Mouse (Mus musculus) layer of hippocampus, postnatal 14 days (tissue): ENCODE results near the gene Cyp2w1. TPM values are rescaled to one million over a fixed set of nuclear protein-coding genes. Genes with fewer than 3 reads are reported as not detected.
"Not testable (repeated sequence)": the region's sequence is repeated elsewhere in the genome, so short reads cannot be mapped to it uniquely, and the experiment has no call there.

Experiments
- DNase-seq, 2 experiments: peaks; one replicate each; pipeline ENCODE4 v3.0.0; 2021 to 2022; ENCODE audit warnings: low spot score in 2 of 2, mixed read lengths in 1 of 2
- total RNA-seq, 2 experiments: library from RNA; stranded (reverse); gene quantifications; 2 replicates each; pipeline ENCODE4 v1.2.3; 2021

The Cyp2w1 gene
- total RNA-seq, 2 experiments from 2014 or later, result not detected

GRCm38 (mm10) chr5:139331742-139332141 is 20.7 kb upstream of the Cyp2w1 start:
- DNase-seq, result peak; percentile 75 to 82

- DNase-seq, result no peak
Measured at GRCm38 (mm10) chr5:139332590-139333272, 19.7 kb upstream of the Cyp2w1 start.

GRCm38 (mm10) chr5:139333301-139334013 is 19.0 kb upstream of the Cyp2w1 start:
- DNase-seq, result no peak

GRCm38 (mm10) chr5:139334394-139334793 is 18.0 kb upstream of the Cyp2w1 start:
- not testable (repeated sequence) for DNase-seq

GRCm38 (mm10) chr5:139335634-139336033 is 16.8 kb upstream of the Cyp2w1 start:
- DNase-seq, result no peak

- DNase-seq, result no peak
Measured at GRCm38 (mm10) chr5:139337826-139338370, 14.5 kb upstream of the Cyp2w1 start.

- no peak for DNase-seq
Measured at GRCm38 (mm10) chr5:139338403-139338802, 14.0 kb upstream of the Cyp2w1 start.

GRCm38 (mm10) chr5:139338891-139339290 is 13.5 kb upstream of the Cyp2w1 start:
- no peak for DNase-seq

- DNase-seq, result peak; percentile 72 to 74
Measured at GRCm38 (mm10) chr5:139344021-139344686, 8.3 kb upstream of the Cyp2w1 start.

- peak; percentile 87 to 94 for DNase-seq
Measured at GRCm38 (mm10) chr5:139344687-139345363, 7.6 kb upstream of the Cyp2w1 start.

- no peak for DNase-seq
Measured at GRCm38 (mm10) chr5:139345364-139345714, 7.1 kb upstream of the Cyp2w1 start.

- no peak for DNase-seq
Measured at GRCm38 (mm10) chr5:139347225-139347624, 5.2 kb upstream of the Cyp2w1 start.

GRCm38 (mm10) chr5:139349713-139350112 is 2.7 kb upstream of the Cyp2w1 start:
- DNase-seq, result no peak

- no peak for DNase-seq
Measured at GRCm38 (mm10) chr5:139351134-139351533, 1.3 kb upstream of the Cyp2w1 start, which contains the start of gene Cox19. Gene Cox19 (minus strand): TSS chr5:139351418.

- DNase-seq, result no peak
Measured at GRCm38 (mm10) chr5:139351628-139352027, 789 bp upstream of the Cyp2w1 start.

- no peak for DNase-seq
Measured at GRCm38 (mm10) chr5:139353496-139353895, 1.1 kb downstream of the Cyp2w1 start.

- no peak for DNase-seq
Measured at GRCm38 (mm10) chr5:139353946-139354345, 1.5 kb downstream of the Cyp2w1 start.

GRCm38 (mm10) chr5:139355235-139355772 is 2.9 kb downstream of the Cyp2w1 start:
- peak; percentile 68 to 75 for DNase-seq

GRCm38 (mm10) chr5:139358653-139359052 is 6.2 kb downstream of the Cyp2w1 start:
- no peak for DNase-seq

GRCm38 (mm10) chr5:139359244-139359643 is 6.8 kb downstream of the Cyp2w1 start:
- no peak for DNase-seq

- peak in 1 of 2 experiments; percentile 50 for DNase-seq
Measured at GRCm38 (mm10) chr5:139363858-139364257, 11.4 kb downstream of the Cyp2w1 start.
